Mouse (Mus musculus) heart, embryonic 12.5 days (tissue): ENCODE data around the gene Acadm. TPM values are rescaled to one million over a fixed set of nuclear protein-coding genes. Genes with fewer than 3 reads are reported as not detected.

Experiments
- ATAC-seq: fragments of 200-750 bp; cut with Nextera tagmentation; 2 replicates; pipeline ENCODE4 v1.8.0; 2017; ENCODE audit warnings: moderate TSS enrichment, moderate library complexity; ENCODE audit not compliant: insufficient number of reproducible peaks, low FRiP score
- H3K27ac ChIP-seq: fragments of 300-500 bp; sonication (generic); 2 replicates; pipeline ENCODE4 v1.5.1; 2016; ENCODE audit warnings: mild to moderate bottlenecking, moderate library complexity; ENCODE audit not compliant: poor library complexity, severe bottlenecking
- H3K27me3 ChIP-seq: fragments of 300-500 bp; sonication (generic); replicated peaks from 2 replicates; pipeline ENCODE4 v1.6.1; 2016; ENCODE audit warnings: mild to moderate bottlenecking, moderate library complexity
- H3K36me3 ChIP-seq: fragments of 300-500 bp; sonication (generic); 2 replicates; pipeline ENCODE4 v1.6.1; 2016; ENCODE audit warnings: mild to moderate bottlenecking, moderate library complexity
- H3K4me1 ChIP-seq: fragments of 300-500 bp; sonication (generic); replicated peaks from 2 replicates; pipeline ENCODE4 v1.6.1; 2016; ENCODE audit warnings: mild to moderate bottlenecking
- H3K4me2 ChIP-seq: fragments of 300-500 bp; sonication (generic); 2 replicates; pipeline ENCODE4 v1.6.1; 2016; ENCODE audit warnings: mild to moderate bottlenecking, moderate library complexity
- H3K4me3 ChIP-seq: fragments of 300-500 bp; sonication (generic); 2 replicates; pipeline ENCODE4 v1.5.1; 2016; ENCODE audit warnings: mild to moderate bottlenecking
- H3K9ac ChIP-seq: fragments of 300-500 bp; sonication (generic); 2 replicates; pipeline ENCODE4 v1.6.1; 2016; ENCODE audit warnings: mild to moderate bottlenecking, moderate library complexity
- H3K9me3 ChIP-seq: fragments of 300-500 bp; sonication (generic); replicated peaks from 2 replicates; pipeline ENCODE4 v1.6.1; 2016; ENCODE audit warnings: mild to moderate bottlenecking, moderate library complexity
- WGBS: fragments of 180-500 bp; shearing (Covaris S2); methylation state at CpG from one replicate; pipeline ENCODE4 v1.1.7; 2016; 5-methylcytosine and 5-hydroxymethylcytosine counted together
- polyA plus RNA-seq: library from polyadenylated mRNA; unstranded; fragments of >200 nt; fragmentation: Nextera tagmentation; extraction: Ambion mirVana; gene quantifications from 2 replicates; pipeline ENCODE4 v1.2.1, GENCODE M21; 2016

Gene Acadm
- polyA plus RNA-seq, 1 experiment from 2014 or later = 188 TPM

- Histone ChIP-seq H3K4me2 (no peak overlapping the region), H3K36me3 (no peaks in the 10 kb centered on the region), H3K9ac (no peak overlapping the region), H3K9me3 (no peaks in the 10 kb centered on the region), H3K27me3 (no peaks in the 10 kb centered on the region), H3K4me3 (no peak overlapping the region), H3K4me1 (no peaks in the 10 kb centered on the region), H3K27ac (no peak overlapping the region)
- ATAC-seq = no peak
- WGBS = 86% methylated on average over 3 of the region's 3 CpGs
These were observed 49.0 kb downstream of the Acadm start for GRCm38 (mm10) chr3:153895454-153895853.

GRCm38 (mm10) chr3:153889188-153889781 lies 55.1 kb downstream of the Acadm start:
- H3K27ac ChIP-seq = no peak overlapping the region
- ATAC-seq = no peak
- no peaks in the 10 kb centered on the region for H3K9me3 ChIP-seq
- whole genome bisulfite sequencing = 70% methylated on average over 7 of the region's 8 CpGs
- no peak overlapping the region for H3K4me3 ChIP-seq
- H3K9ac ChIP-seq = no peak overlapping the region
- H3K36me3 ChIP-seq = no peaks in the 10 kb centered on the region
- no peak overlapping the region for H3K4me2 ChIP-seq
- H3K4me1 ChIP-seq = no peaks in the 10 kb centered on the region
- no peaks in the 10 kb centered on the region; the same call in 1 of the 2 replicates for H3K27me3 ChIP-seq

GRCm38 (mm10) chr3:153888141-153888540 lies 56.3 kb downstream of the Acadm start:
- H3K27ac ChIP-seq = no peak overlapping the region
- H3K4me3 ChIP-seq = no peak overlapping the region
- H3K36me3 ChIP-seq = no peaks in the 10 kb centered on the region
- no peaks in the 10 kb centered on the region; the same call in 1 of the 2 replicates for H3K27me3 ChIP-seq
- H3K9ac ChIP-seq = no peak overlapping the region
- H3K9me3 ChIP-seq = no peaks in the 10 kb centered on the region
- no peak for ATAC-seq
- no peak overlapping the region for H3K4me2 ChIP-seq
- H3K4me1 ChIP-seq = no peaks in the 10 kb centered on the region
- WGBS = 37% methylated on average over 6 of the region's 6 CpGs

- no peaks in the 10 kb centered on the region for H3K9me3 ChIP-seq
- H3K4me1 ChIP-seq = no peaks in the 10 kb centered on the region
- no peaks in the 10 kb centered on the region; the same call in 1 of the 2 replicates for H3K27me3 ChIP-seq
- H3K9ac ChIP-seq = no peak overlapping the region
- H3K27ac ChIP-seq = no peak overlapping the region
- H3K36me3 ChIP-seq = no peaks in the 10 kb centered on the region
- no peak overlapping the region for H3K4me3 ChIP-seq
- no peak for ATAC-seq
- H3K4me2 ChIP-seq = no peak overlapping the region
These were observed 58.1 kb downstream of the Acadm start for GRCm38 (mm10) chr3:153886296-153886695.

Other genes with a start within 250 kb of the Acadm start
- gene St6galnac3, start 219.5 kb downstream of the Acadm start, polyA plus RNA-seq = 27.0 and 27.4 TPM in 2 replicates
- gene Asb17, start 100.4 kb downstream of the Acadm start, polyA plus RNA-seq = 0.32 and 0.70 TPM in 2 replicates
- gene Msh4, start 38.5 kb downstream of the Acadm start, polyA plus RNA-seq = 0.05 TPM in 1 of 2 replicates, not detected in the other
- gene Rabggtb, start 31.6 kb downstream of the Acadm start, polyA plus RNA-seq = 51.5 and 52.6 TPM in 2 replicates
- 1.7 and 2.0 TPM in 2 replicates for gene Slc44a5, start 28.8 kb upstream of the Acadm start, polyA plus RNA-seq